Mouse (Mus musculus) B cell, adult 2 months (primary cell): Measurements from ENCODE around the gene Cnnm4.

Source experiments
- DNase-seq, 2 experiments: peaks; one replicate each; pipeline ENCODE4 v3.0.0; 2022

Cnnm4 gene

GRCm38 (mm10) chr1:36473211-36473780, 1.9 kb downstream of the Cnnm4 start:
- peak; percentile 42 to 56 for DNase-seq

- no peak for DNase-seq
Measured at GRCm38 (mm10) chr1:36474646-36475045, 3.2 kb downstream of the Cnnm4 start.

DNA sequence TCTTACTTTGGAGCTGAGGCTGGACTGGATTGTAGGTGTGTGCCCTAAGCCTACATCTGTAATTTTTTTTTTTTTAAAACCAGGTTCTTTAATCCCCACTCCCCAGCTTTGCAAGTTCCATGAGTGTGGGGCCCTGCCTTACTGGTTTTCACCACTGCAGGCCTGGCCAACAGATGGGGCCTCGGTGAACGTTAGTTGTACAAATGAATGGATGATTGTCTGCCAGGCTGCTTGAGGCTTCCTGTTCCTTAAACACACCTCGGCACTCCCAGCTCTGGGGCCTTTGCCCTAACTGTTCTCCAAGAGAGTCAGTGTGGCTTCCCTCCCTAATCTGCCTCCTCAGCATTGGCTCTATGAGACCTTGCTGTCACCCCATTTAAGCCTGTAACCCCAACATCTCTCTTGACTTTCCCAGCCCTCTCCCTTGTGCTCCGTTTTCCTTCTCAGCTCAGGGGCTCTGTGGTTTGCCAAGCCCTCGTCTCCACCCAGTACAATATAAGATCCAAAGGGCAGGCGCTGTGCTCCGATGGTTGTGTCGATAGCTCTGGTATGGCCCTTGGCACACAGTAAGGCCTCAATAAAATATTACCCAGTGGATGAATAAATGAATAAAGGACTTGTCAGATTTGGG, 4.2 kb downstream of the Cnnm4 start:
- DNase-seq = no peak

GRCm38 (mm10) chr1:36476426-36476825, 5.0 kb downstream of the Cnnm4 start:
- DNase-seq = no peak

DNA sequence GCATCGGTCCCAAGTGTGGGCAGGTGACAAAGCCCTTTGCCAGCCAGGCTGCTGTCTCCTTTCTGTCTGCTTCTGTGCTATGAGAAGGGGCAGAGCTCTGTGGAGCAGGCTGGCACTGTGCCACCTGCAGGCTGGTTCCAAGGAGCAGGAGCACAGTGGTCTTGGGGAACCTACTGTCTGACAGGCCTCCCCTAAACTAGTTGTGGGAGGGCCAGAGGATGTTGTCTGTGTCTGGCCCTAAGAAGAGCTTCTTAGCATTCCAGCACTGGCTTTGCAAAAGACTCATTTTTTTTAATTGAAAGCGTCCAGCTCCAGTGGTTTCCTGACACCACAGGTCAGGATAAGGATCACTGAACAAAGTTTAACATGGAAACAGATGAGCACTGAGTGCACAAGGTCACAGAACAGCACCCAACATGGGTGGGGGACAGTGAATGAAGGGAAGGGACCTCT, 6.9 kb downstream of the Cnnm4 start:
- no peak for DNase-seq

GRCm38 (mm10) chr1:36479903-36480899, 8.8 kb downstream of the Cnnm4 start:
- no peak for DNase-seq

- DNase-seq = no peak
Measured at GRCm38 (mm10) chr1:36483825-36484224, 12.4 kb downstream of the Cnnm4 start.

DNA sequence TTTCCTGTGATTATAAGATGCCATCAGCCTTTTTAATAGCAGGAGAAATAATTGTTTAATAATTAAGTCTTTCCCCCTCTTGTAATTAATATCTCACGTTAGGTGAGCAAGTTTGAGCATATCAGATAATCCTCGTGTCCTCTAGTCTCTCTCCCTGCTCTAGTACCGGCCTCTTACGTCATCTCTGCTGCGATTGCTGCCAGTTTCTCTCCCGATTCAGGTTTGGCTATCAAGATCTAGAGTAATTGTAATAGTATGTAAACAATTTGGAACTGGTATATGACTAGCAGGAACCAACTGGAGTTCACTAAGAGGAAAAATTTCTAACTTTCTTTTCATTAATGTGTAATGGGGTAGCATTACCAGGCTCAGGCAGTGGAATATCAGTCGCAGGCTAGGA, 13.7 kb downstream of the Cnnm4 start:
- DNase-seq = no peak

GRCm38 (mm10) chr1:36487111-36487510, 15.7 kb downstream of the Cnnm4 start:
- DNase-seq = no peak

DNA sequence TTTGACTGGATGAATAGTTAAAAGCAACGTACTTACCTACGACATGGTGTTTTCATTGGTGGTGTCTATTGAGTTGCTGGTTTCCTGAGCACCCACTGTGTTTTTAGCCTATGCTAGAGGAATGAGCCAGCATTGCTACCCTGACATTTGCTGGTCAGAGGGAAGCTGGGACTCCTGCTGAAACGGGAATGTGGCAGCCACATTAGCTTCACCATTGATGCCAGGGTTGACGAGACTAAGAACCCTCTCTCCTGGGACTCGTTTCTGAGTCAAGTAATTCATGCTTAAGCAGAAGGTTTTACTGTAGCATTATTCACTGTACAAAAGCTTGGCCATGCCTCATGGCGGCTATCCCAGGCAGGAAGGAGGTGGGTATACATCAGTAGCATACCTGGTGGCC, 18.2 kb downstream of the Cnnm4 start:
- DNase-seq = no peak

- no peak for DNase-seq
Measured at GRCm38 (mm10) chr1:36492416-36493139, 21.2 kb downstream of the Cnnm4 start.

GRCm38 (mm10) chr1:36493299-36493698, 21.9 kb downstream of the Cnnm4 start:
- DNase-seq = no peak

DNA sequence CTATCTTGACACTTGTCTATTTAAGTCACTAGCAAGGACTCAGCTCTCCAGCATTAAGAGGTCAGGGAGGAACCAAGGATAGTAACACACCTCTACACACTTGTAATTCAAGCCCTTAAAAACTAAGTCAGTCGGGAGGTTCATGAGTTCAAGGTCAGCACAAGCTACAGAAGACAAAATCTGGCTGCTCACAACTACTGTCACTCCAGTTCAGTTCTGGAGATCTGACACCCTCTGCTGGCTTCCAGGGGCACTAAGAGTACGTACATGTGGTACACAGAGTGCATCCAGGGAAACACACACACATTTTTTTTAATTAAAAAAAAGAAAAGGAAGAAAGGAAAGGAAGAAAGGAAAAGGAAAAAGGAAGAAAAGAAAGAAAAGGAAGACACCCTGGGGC, 25.3 kb downstream of the Cnnm4 start:
- DNase-seq = no peak

DNA sequence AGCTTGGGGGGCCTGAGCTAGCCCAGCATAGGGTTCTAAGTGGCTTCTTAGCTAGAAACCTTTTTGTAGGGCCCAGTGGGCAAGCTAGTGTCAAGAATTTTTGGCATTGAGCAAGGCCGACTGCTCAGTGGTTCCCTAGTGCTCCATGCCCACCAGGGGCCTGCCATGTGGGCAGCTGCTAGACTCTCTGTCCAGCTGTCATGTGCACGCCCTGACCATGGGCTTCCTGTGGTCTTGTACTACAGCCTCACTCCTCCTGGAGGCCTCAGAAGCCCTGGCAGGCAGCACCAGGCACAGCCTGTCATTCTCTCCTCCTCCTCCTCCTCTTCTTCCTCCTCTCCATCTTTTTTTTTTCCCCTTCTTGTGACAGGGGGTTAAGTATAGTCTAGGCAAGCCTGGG, 25.9 kb downstream of the Cnnm4 start:
- no peak for DNase-seq

- DNase-seq = peak; percentile 84 to 86
Measured at GRCm38 (mm10) chr1:36501261-36501660, 29.8 kb downstream of the Cnnm4 start.

DNA sequence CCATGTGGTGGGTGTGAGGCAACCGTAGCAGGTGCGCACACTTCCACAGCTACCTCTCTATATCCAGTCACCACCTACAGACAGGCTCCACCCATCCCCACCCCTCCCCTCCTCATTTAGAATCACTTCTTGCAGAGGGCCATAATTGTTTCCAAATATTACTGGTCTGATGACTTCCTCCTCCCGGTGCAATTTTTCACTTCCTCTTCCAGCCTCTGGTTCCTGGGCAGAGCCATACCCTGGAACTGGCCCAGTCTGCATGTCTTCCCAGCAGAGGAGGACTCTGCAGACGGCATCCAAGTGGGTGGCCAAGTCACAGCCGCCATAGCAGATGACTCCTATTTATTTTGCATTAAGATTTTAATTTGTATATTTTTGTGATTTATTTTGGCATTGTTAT, 36.8 kb downstream of the Cnnm4 start:
- no peak for DNase-seq

DNA sequence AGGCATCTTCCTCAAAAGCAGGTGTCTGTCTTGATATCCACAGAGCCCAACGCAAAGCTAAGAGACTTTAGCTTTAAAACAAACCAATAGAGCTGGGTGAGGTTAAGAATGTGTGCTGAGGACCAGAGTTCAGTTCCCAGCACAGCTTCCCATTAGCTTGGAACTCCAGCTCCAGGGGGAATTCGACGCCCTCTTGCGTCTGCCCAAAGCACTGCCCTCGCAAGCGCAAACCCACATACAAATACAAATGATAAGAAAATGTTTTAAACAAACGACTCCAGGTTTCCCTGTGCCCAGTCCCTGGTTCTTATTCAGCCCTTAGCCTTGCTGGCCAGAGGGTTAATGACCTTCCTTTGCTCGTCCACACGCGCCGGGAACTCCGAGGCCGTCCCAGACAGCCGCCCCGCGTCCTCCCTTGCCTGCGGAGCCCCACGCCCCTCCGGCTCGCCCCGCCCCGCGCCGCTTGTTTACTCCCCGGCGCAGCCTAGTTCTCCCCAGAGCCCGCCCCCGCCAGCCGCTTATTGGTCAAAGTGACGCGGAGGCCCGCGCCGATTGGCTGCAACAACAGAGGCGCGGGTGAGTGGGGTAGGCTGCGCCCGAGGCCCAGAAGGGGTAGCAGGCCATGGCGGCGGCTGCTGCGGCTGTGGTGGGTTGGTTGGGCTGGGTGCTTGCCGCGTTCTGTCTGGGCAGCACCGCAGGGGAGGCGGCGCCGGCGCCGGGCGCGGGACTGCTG, 40.0 kb downstream of the Cnnm4 start, which contains the start of gene Cnnm3:
TSS of gene Cnnm3 (plus strand) at position 579 of the 733 bp plus-strand sequence.
- peak; percentile 99 to 100 for DNase-seq

- DNase-seq = peak; percentile 57 to 65
Measured at GRCm38 (mm10) chr1:36512089-36512965, 40.9 kb downstream of the Cnnm4 start.

DNA sequence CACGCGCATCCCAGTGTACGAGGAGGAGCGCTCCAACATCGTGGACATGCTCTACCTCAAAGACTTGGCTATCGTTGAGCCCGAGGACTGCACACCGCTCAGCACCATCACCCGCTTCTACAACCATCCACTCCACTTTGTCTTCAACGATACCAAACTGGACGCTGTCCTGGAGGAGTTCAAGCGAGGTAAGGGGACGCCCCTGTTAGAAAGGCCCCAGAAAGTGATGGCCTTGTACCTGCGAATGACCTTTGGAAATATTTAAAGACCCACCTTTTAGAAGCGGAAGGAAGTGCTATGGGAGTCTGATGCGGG, 41.5 kb downstream of the Cnnm4 start:
- no peak for DNase-seq

DNA sequence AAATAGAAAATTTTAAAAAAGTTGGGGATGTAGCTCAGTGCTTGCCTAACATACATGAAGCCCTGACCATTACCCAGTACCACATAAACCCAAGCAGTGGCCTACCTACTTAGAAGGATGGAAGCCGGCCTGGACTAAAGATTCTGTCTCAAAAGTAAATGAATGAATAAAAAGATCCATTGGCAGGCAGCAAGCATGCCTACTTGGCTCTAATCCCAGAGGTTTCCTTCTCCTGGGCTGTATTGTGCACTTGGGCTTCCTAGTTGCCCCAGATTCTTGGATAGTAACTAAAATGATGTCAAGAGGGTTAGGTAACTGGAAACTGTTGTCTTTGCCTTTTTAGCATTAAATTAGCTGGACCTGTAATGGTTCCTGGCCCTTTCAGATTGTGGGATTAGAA, 41.9 kb downstream of the Cnnm4 start:
- DNase-seq = no peak

- DNase-seq = no peak
Measured at GRCm38 (mm10) chr1:36513718-36514117, 42.3 kb downstream of the Cnnm4 start.
